Mouse (Mus musculus) neural tube, embryonic 13.5 days (tissue): ENCODE results near the gene Prune1. TPM values are rescaled to one million over a fixed set of nuclear protein-coding genes. Genes with fewer than 3 reads are reported as not detected.
A peak's percentile ranks its signal among the peaks of the same experiment; 100 is the strongest.

Experiments
- ATAC-seq: fragments of 200-750 bp; cut with Nextera tagmentation; 2 replicates; pipeline ENCODE4 v1.8.0; 2017; ENCODE audit warnings: low read depth, mild to moderate bottlenecking, moderate TSS enrichment, moderate library complexity
- H3K27ac ChIP-seq: fragments of 300-500 bp; sonication (generic); replicated peaks from 2 replicates; pipeline ENCODE4 v1.5.1; 2015; ENCODE audit warnings: moderate library complexity, mild to moderate bottlenecking, inconsistent platforms
- H3K27me3 ChIP-seq: fragments of 300-500 bp; sonication (generic); 2 replicates; pipeline ENCODE4 v1.6.1; 2015; ENCODE audit warnings: mild to moderate bottlenecking, inconsistent platforms
- H3K36me3 ChIP-seq: fragments of 300-500 bp; sonication (generic); 2 replicates; pipeline ENCODE4 v1.6.1; 2015; ENCODE audit warnings: mild to moderate bottlenecking, inconsistent platforms
- H3K4me1 ChIP-seq: fragments of 300-500 bp; sonication (generic); replicated peaks from 2 replicates; pipeline ENCODE4 v1.6.1; 2015; ENCODE audit warnings: inconsistent platforms
- H3K4me2 ChIP-seq: fragments of 300-500 bp; sonication (generic); 2 replicates; pipeline ENCODE4 v1.6.1; 2015; ENCODE audit warnings: inconsistent platforms, mild to moderate bottlenecking, moderate library complexity
- H3K4me3 ChIP-seq: fragments of 300-500 bp; sonication (generic); 2 replicates; pipeline ENCODE4 v1.5.1; 2015; ENCODE audit warnings: mild to moderate bottlenecking, inconsistent platforms
- H3K9ac ChIP-seq: fragments of 300-500 bp; sonication (generic); 2 replicates; pipeline ENCODE4 v1.6.1; 2015; ENCODE audit warnings: moderate library complexity, mild to moderate bottlenecking, inconsistent platforms
- H3K9me3 ChIP-seq: fragments of 300-500 bp; sonication (generic); 2 replicates; pipeline ENCODE4 v1.6.1; 2016; ENCODE audit warnings: inconsistent platforms
- WGBS: fragments of 180-500 bp; shearing (Covaris S2); methylation state at CpG from one replicate; pipeline ENCODE4 v1.1.7; 2015; 5-methylcytosine and 5-hydroxymethylcytosine counted together
- polyA plus RNA-seq: library from polyadenylated mRNA; unstranded; fragments of >200 nt; fragmentation: Nextera tagmentation; extraction: Ambion mirVana; gene quantifications from 2 replicates; pipeline ENCODE4 v1.2.1, GENCODE M21; 2015

Gene Prune1
- polyA plus RNA-seq, 1 experiment from 2014 or later = 47.1 TPM

- Histone ChIP-seq H3K27ac (peak overlapping the region; percentile 97), H3K27me3 (no peaks in the 10 kb centered on the region), H3K4me1 (peaks cover 61% of the 10 kb centered on the region), H3K9me3 (no peaks in the 10 kb centered on the region), H3K36me3 (peaks cover 48% of the 10 kb centered on the region), H3K4me3 (peak overlapping the region; percentile 90), H3K9ac (peak overlapping the region; percentile 95), H3K4me2 (peak overlapping the region; percentile 76)
- 3% methylated on average over 13 of the region's 13 CpGs for WGBS
- ATAC-seq = no peak
Observed at GRCm38 (mm10) chr3:95229781-95230494, 51.9 kb downstream of the Prune1 start.

- Histone ChIP-seq H3K27ac (peak overlapping the region; percentile 97), H3K4me3 (peak overlapping the region; percentile 90), H3K4me2 (peak overlapping the region; percentile 76), H3K9ac (peak overlapping the region; percentile 95), H3K36me3 (peaks cover 45% of the 10 kb centered on the region), H3K9me3 (no peaks in the 10 kb centered on the region), H3K27me3 (no peaks in the 10 kb centered on the region), H3K4me1 (peaks cover 69% of the 10 kb centered on the region)
- peak; percentile 4 for ATAC-seq
- under 1% methylated on average over 41 of the region's 43 CpGs for whole genome bisulfite sequencing
Observed at GRCm38 (mm10) chr3:95228894-95229780, 52.7 kb downstream of the Prune1 start.

- peak within 1 kb of the TSS; percentile 90 for H3K4me3 ChIP-seq
- peak within 1 kb of the TSS; percentile 95 for H3K9ac ChIP-seq
- H3K27ac ChIP-seq = peak within 1 kb of the TSS; percentile 97
- H3K4me1 ChIP-seq = peaks cover 75% of the 10 kb centered on the region
- WGBS = under 1% methylated on average over 51 of the region's 64 CpGs
- peak; percentile 94 for ATAC-seq
- H3K36me3 ChIP-seq = peaks cover 45% of the 10 kb centered on the region
- H3K9me3 ChIP-seq = no peaks in the 10 kb centered on the region
- H3K27me3 ChIP-seq = no peaks in the 10 kb centered on the region
- peak within 1 kb of the TSS; percentile 76 for H3K4me2 ChIP-seq
Observed at GRCm38 (mm10) chr3:95228148-95228893, 53.6 kb downstream of the Prune1 start, which contains the start of gene Cdc42se1. Gene Cdc42se1, plus strand, starts transcription at chr3:95228732.

GRCm38 (mm10) chr3:95227214-95227613 is 54.7 kb downstream of the Prune1 start:
- no peak for ATAC-seq
- Histone ChIP-seq H3K4me2 (peak overlapping the region; percentile 76), H3K9ac (peak overlapping the region; percentile 95), H3K9me3 (no peaks in the 10 kb centered on the region), H3K27ac (peak overlapping the region; percentile 97), H3K36me3 (peaks cover 45% of the 10 kb centered on the region), H3K4me1 (peaks cover 83% of the 10 kb centered on the region), H3K27me3 (no peaks in the 10 kb centered on the region), H3K4me3 (peak overlapping the region; percentile 90)
- WGBS = 11% methylated on average over 1 of the region's 1 CpGs

- Histone ChIP-seq H3K4me2 (peak overlapping the region; percentile 76), H3K36me3 (peaks cover 62% of the 10 kb centered on the region), H3K4me3 (peak overlapping the region; percentile 10), H3K27ac (0 out of 2 replicates have a peak overlapping the region, but pooled peaks have one; percentile 23), H3K27me3 (no peaks in the 10 kb centered on the region), H3K4me1 (peaks cover 55% of the 10 kb centered on the region), H3K9ac (0 out of 2 replicates have a peak overlapping the region, but pooled peaks have one; percentile 38), H3K9me3 (no peaks in the 10 kb centered on the region)
- ATAC-seq = no peak
- 28% methylated on average over 6 of the region's 6 CpGs for WGBS
Observed at GRCm38 (mm10) chr3:95224295-95224694, 57.6 kb downstream of the Prune1 start.

GRCm38 (mm10) chr3:95223041-95223440 is 58.8 kb downstream of the Prune1 start:
- Histone ChIP-seq H3K4me3 (no peak overlapping the region), H3K9me3 (no peaks in the 10 kb centered on the region), H3K36me3 (peaks cover 74% of the 10 kb centered on the region), H3K27me3 (no peaks in the 10 kb centered on the region), H3K9ac (no peak overlapping the region), H3K4me1 (peaks cover 60% of the 10 kb centered on the region), H3K27ac (no peak overlapping the region), H3K4me2 (no peak overlapping the region)
- no peak for ATAC-seq
- WGBS = 93% methylated on average over 2 of the region's 2 CpGs

GRCm38 (mm10) chr3:95218466-95219137 is 63.3 kb downstream of the Prune1 start:
- H3K27me3 ChIP-seq = no peaks in the 10 kb centered on the region
- WGBS = 83% methylated on average over 6 of the region's 6 CpGs
- H3K4me1 ChIP-seq = peaks cover 36% of the 10 kb centered on the region
- peak overlapping the region; percentile 74 for H3K4me3 ChIP-seq
- no peaks in the 10 kb centered on the region for H3K9me3 ChIP-seq
- H3K36me3 ChIP-seq = peaks cover 69% of the 10 kb centered on the region
- peak overlapping the region; percentile 88; the same call in 1 of the 2 replicates for H3K9ac ChIP-seq
- peak overlapping the region; percentile 97; the same call in 1 of the 2 replicates for H3K27ac ChIP-seq
- ATAC-seq = no peak
- peak overlapping the region; percentile 61 for H3K4me2 ChIP-seq

- ATAC-seq = peak; percentile 91
- Histone ChIP-seq H3K4me3 (peak within 1 kb of the TSS; percentile 74), H3K9ac (peak within 1 kb of the TSS; percentile 88), H3K36me3 (peaks cover 58% of the 10 kb centered on the region), H3K4me1 (peaks cover 25% of the 10 kb centered on the region), H3K27me3 (no peaks in the 10 kb centered on the region), H3K9me3 (no peaks in the 10 kb centered on the region), H3K27ac (peak within 1 kb of the TSS; percentile 97), H3K4me2 (peak within 1 kb of the TSS; percentile 61)
- under 1% methylated on average over 55 of the region's 56 CpGs for WGBS
Observed at GRCm38 (mm10) chr3:95217255-95218134, 64.4 kb downstream of the Prune1 start, which contains the start of gene Gabpb2. Gene Gabpb2, minus strand, starts transcription at chr3:95217916.

- Histone ChIP-seq H3K4me2 (peak overlapping the region; percentile 61), H3K4me1 (peaks cover 20% of the 10 kb centered on the region), H3K27me3 (no peaks in the 10 kb centered on the region), H3K4me3 (peak overlapping the region; percentile 74), H3K27ac (peak overlapping the region; percentile 97), H3K9ac (peak overlapping the region; percentile 88; the same call in 1 of the 2 replicates), H3K36me3 (peaks cover 59% of the 10 kb centered on the region), H3K9me3 (no peaks in the 10 kb centered on the region)
- WGBS = 18% methylated on average over 4 of the region's 4 CpGs
- no peak for ATAC-seq
Observed at GRCm38 (mm10) chr3:95216655-95217254, 65.1 kb downstream of the Prune1 start.

GRCm38 (mm10) chr3:95213609-95213975 is 68.3 kb downstream of the Prune1 start:
- 93% methylated on average over 1 of the region's 1 CpGs for WGBS
- no peak for ATAC-seq
- peaks cover 33% of the 10 kb centered on the region for H3K36me3 ChIP-seq
- H3K4me3 ChIP-seq = no peak overlapping the region
- no peak overlapping the region for H3K4me2 ChIP-seq
- H3K27me3 ChIP-seq = no peaks in the 10 kb centered on the region
- H3K27ac ChIP-seq = no peak overlapping the region
- no peak overlapping the region for H3K9ac ChIP-seq
- H3K9me3 ChIP-seq = no peaks in the 10 kb centered on the region
- H3K4me1 ChIP-seq = peaks cover 20% of the 10 kb centered on the region
